Mouse (Mus musculus): ENCODE results near the gene Tsfm. TPM values are rescaled to one million over a fixed set of nuclear protein-coding genes. Genes with fewer than 3 reads are reported as not detected.
A peak's percentile ranks its signal among the peaks of the same experiment; 100 is the strongest.
"Not testable (repeated sequence)": the region's sequence is repeated elsewhere in the genome, so short reads cannot be mapped to it uniquely, and the experiment has no call there.

Tsfm gene
- polyA plus RNA-seq, 1 experiment from 2014 or later = 99.1 TPM

DNA sequence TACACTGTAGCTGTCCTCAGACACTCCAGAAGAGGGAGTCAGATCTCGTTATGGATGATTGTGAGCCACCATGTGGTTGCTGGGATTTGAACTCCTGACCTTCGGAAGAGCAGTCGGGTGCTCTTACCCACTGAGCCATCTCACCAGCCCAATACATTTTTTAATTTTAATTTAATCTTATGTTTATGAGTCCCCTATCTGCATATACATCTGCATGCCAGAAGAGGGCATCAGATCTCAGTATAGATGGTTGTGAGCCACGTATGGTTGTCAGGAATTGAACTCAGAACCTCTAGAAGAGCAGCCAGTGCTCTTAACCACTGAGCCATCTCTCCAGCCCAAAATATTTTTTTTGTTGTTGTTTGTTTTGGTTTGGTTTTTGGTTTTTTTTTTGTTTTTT lies 41.6 kb upstream of the Tsfm start:
- ATAC-seq (ENCODE audit: insufficient number of reproducible peaks, insufficient read depth, low FRiP score, low TSS enrichment, low read depth); H3K4me3 ChIP-seq (replicated peaks); H3K27ac ChIP-seq; H3K9ac ChIP-seq (replicated peaks); H3K9me3 ChIP-seq; H3K4me2 ChIP-seq: not testable (repeated sequence)
- 87% methylated on average over 4 of the region's 4 CpGs for WGBS
- peaks cover 26% of the 10 kb centered on the region for H3K27me3 ChIP-seq
- H3K36me3 ChIP-seq = peaks cover 17% of the 10 kb centered on the region
- H3K4me1 ChIP-seq (replicated peaks) = peaks cover 23% of the 10 kb centered on the region

GRCm38 (mm10) chr10:127071203-127071602 lies 40.6 kb upstream of the Tsfm start:
- Histone ChIP-seq H3K9me3 (no peaks in the 10 kb centered on the region), H3K27me3 (peaks cover 16% of the 10 kb centered on the region), H3K4me1 (replicated peaks) (peaks cover 27% of the 10 kb centered on the region), H3K9ac (replicated peaks) (peak overlapping the region; percentile 75; the same call in 1 of the 2 replicates), H3K27ac (no peak overlapping the region), H3K4me2 (peak overlapping the region; percentile 93), H3K36me3 (peaks cover 27% of the 10 kb centered on the region), H3K4me3 (replicated peaks) (peak overlapping the region; percentile 64)
- no peak for ATAC-seq (ENCODE audit: insufficient number of reproducible peaks, insufficient read depth, low FRiP score, low TSS enrichment, low read depth)
- WGBS = 78% methylated on average over 9 of the region's 9 CpGs

DNA sequence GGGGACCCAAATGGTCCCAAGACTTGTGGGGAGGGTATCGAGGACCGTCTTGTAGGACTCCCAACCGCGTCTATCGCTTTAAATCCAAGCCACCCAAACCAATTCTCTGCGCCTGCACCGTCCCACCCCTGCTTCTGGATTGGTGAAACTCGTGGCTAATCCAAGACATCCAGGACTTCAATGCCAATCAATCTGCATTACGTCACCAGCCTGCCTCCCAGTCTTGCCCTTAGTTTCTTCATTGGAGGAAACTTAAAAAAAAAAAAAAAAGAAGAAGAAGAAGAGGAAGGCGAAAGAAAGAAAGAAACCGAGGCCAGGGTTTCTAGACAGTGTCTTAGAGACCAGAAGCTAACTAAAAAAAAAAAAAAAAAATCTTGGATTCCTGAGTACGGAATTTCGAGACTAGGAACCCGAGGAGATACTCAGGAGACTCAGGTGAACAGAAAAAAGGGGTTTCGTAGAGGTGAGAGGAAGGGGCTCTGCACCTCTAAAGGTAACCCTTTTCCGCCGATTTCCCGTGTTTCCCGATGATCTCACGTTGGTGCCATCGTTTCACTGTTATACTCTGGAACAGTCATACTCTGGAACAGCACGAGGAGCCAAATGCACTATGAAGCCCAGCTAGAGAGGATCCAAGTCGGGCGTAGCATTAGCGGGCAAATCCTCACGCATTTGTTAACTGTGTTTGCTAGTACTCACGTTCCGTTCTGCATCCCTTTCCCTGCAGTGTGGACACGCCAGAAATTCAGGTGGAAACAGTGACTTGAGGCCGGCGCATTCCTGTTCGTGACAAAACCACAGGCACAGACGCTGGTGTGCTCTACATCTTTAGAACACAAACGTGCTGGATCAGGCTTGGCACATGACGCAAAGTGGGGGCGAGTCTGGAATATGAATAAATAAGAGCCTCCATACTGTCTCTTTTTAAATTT lies 39.8 kb upstream of the Tsfm start, which contains the start of gene Tspan31:
Gene Tspan31 (minus strand): TSS at position 75 of the 932 bp plus-strand sequence.
- Histone ChIP-seq H3K4me2 (peak within 1 kb of the TSS; percentile 93), H3K9me3 (no peaks in the 10 kb centered on the region), H3K4me3 (replicated peaks) (peak within 1 kb of the TSS; percentile 64), H3K36me3 (peaks cover 35% of the 10 kb centered on the region), H3K4me1 (replicated peaks) (peaks cover 27% of the 10 kb centered on the region), H3K9ac (replicated peaks) (peak within 1 kb of the TSS; percentile 75), H3K27me3 (peaks cover 9% of the 10 kb centered on the region), H3K27ac (peak within 1 kb of the TSS; percentile 90)
- WGBS = 2% methylated on average over 36 of the region's 36 CpGs
- peak; percentile 88 for ATAC-seq (ENCODE audit: insufficient number of reproducible peaks, insufficient read depth, low FRiP score, low TSS enrichment, low read depth)

GRCm38 (mm10) chr10:127069281-127070189 lies 38.9 kb upstream of the Tsfm start:
- H3K9me3 ChIP-seq = no peaks in the 10 kb centered on the region
- peak overlapping the region; percentile 63 for H3K9ac ChIP-seq (replicated peaks)
- peaks cover 44% of the 10 kb centered on the region for H3K36me3 ChIP-seq
- H3K4me1 ChIP-seq (replicated peaks) = peaks cover 35% of the 10 kb centered on the region
- peak overlapping the region; percentile 90 for H3K27ac ChIP-seq
- 10% methylated on average over 30 of the region's 30 CpGs for WGBS
- no peaks in the 10 kb centered on the region; the same call in 1 of the 2 replicates for H3K27me3 ChIP-seq
- H3K4me3 ChIP-seq (replicated peaks) = peak overlapping the region; percentile 64
- peak overlapping the region; percentile 83 for H3K4me2 ChIP-seq
- peak; percentile 54 for ATAC-seq (ENCODE audit: insufficient number of reproducible peaks, insufficient read depth, low FRiP score, low TSS enrichment, low read depth)

DNA sequence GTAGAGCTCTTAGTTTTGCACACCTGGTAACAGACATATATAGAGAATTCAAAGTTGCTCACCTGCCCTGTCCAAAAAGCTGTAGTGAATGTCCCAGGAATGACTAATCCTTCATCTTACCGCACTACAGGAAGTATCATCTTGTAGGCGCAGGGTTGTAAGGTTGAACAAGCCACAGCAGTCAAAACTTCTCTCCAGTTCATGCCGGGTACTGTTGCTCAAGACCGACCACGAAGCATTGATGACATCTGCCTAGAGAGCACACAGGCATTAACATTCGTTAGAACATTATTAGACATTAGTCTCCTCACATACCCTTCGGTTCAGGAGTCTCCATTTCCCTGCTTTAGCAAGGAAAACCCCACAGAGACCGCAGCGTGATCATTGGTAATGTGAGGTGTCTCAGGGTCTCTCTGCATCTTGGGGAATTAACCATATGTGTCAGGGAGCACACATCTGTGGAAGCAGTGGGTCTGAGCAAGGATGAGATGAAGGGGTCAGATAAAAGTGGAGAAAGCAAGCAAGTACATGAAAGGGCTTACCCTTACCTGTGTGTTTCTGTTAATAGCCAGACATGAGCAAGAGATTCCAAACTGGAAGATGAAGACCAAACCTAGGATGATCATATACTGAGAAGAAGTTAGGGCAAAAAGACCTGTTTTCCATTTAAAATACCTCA lies 37.9 kb upstream of the Tsfm start:
- Histone ChIP-seq H3K27me3 (no peaks in the 10 kb centered on the region; the same call in 1 of the 2 replicates), H3K4me2 (peak overlapping the region; percentile 83)
- WGBS = 80% methylated on average over 9 of the region's 9 CpGs

GRCm38 (mm10) chr10:127066519-127067018 lies 35.9 kb upstream of the Tsfm start:
- Histone ChIP-seq H3K27ac (no peak overlapping the region), H3K9ac (replicated peaks) (no peak overlapping the region), H3K27me3 (peaks cover 2% of the 10 kb centered on the region), H3K36me3 (peaks cover 44% of the 10 kb centered on the region), H3K4me2 (no peak overlapping the region), H3K4me3 (replicated peaks) (no peak overlapping the region; the same call in 1 of the 2 replicates), H3K9me3 (no peaks in the 10 kb centered on the region), H3K4me1 (replicated peaks) (peaks cover 35% of the 10 kb centered on the region)
- no peak for ATAC-seq (ENCODE audit: insufficient number of reproducible peaks, insufficient read depth, low FRiP score, low TSS enrichment, low read depth)
- 92% methylated on average over 14 of the region's 14 CpGs for WGBS

More for the DNA sequence above, 37.9 kb upstream of the Tsfm start:
- Histone ChIP-seq H3K9ac (replicated peaks) (peak overlapping the region; percentile 63), H3K4me3 (replicated peaks) (peak overlapping the region; percentile 64), H3K9me3 (no peaks in the 10 kb centered on the region), H3K36me3 (peaks cover 44% of the 10 kb centered on the region), H3K4me1 (replicated peaks) (peaks cover 35% of the 10 kb centered on the region), H3K27ac (peak overlapping the region; percentile 90; the same call in 1 of the 2 replicates)
- ATAC-seq (ENCODE audit: insufficient number of reproducible peaks, insufficient read depth, low FRiP score, low TSS enrichment, low read depth) = no peak

GRCm38 (mm10) chr10:127065981-127066380 lies 35.3 kb upstream of the Tsfm start:
- Histone ChIP-seq H3K4me2 (no peak overlapping the region), H3K36me3 (peaks cover 44% of the 10 kb centered on the region), H3K9me3 (no peaks in the 10 kb centered on the region), H3K4me1 (replicated peaks) (peaks cover 31% of the 10 kb centered on the region), H3K4me3 (replicated peaks) (no peak overlapping the region), H3K9ac (replicated peaks) (no peak overlapping the region), H3K27ac (no peak overlapping the region), H3K27me3 (peaks cover 8% of the 10 kb centered on the region)
- ATAC-seq (ENCODE audit: insufficient number of reproducible peaks, insufficient read depth, low FRiP score, low TSS enrichment, low read depth) = no peak
- 90% methylated on average over 9 of the region's 9 CpGs for WGBS

DNA sequence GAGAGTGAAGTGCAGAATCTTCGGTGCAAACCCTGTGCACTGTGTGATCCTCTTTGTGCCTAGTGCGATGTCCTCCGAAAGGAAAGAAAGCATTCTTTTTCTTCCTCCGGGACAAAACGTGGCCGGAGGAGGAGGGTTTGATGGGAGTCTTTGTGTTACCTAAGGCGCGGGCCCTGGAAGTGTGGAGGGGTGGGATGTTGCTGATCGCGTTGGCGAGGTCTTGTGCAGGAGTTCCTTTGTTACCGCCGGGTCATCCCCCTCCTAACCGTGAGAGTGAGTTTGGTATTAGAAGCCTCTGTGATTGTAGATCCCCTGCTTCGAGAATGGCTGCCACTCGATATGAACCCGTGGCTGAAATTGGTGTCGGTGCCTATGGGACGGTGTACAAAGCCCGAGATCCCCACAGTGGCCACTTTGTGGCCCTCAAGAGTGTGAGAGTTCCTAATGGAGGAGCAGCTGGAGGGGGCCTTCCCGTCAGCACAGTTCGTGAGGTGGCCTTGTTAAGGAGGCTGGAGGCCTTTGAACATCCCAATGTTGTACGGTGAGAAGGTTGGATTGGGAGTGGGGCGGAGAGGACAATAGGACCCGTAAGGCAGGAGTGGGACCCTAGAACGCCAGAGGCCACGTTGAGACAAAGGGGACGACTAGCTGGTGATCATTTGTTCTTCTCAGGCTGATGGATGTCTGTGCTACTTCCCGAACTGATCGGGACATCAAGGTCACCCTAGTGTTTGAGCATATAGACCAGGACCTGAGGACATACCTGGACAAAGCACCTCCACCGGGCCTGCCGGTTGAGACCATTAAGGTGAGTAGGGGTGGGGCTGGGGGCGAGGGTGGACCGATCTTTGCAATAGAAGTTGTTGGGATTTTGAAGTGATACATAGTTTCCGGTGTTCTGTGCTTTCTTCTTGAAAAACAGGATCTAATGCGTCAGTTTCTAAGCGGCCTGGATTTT lies 33.6 kb upstream of the Tsfm start:
- H3K4me2 ChIP-seq = peak overlapping the region; percentile 79
- peaks cover 44% of the 10 kb centered on the region for H3K36me3 ChIP-seq
- peaks cover 26% of the 10 kb centered on the region for H3K27me3 ChIP-seq
- peaks cover 31% of the 10 kb centered on the region for H3K4me1 ChIP-seq (replicated peaks)
- H3K27ac ChIP-seq = peak overlapping the region; percentile 89
- ATAC-seq (ENCODE audit: insufficient number of reproducible peaks, insufficient read depth, low FRiP score, low TSS enrichment, low read depth) = no peak
- no peaks in the 10 kb centered on the region for H3K9me3 ChIP-seq
- peak overlapping the region; percentile 88 for H3K4me3 ChIP-seq (replicated peaks)
- peak overlapping the region; percentile 97 for H3K9ac ChIP-seq (replicated peaks)
- WGBS = 14% methylated on average over 37 of the region's 37 CpGs

- no peaks in the 10 kb centered on the region for H3K9me3 ChIP-seq
- H3K27ac ChIP-seq = peak within 1 kb of the TSS; percentile 89
- peak within 1 kb of the TSS; percentile 88 for H3K4me3 ChIP-seq (replicated peaks)
- peak; percentile 87 for ATAC-seq (ENCODE audit: insufficient number of reproducible peaks, insufficient read depth, low FRiP score, low TSS enrichment, low read depth)
- H3K9ac ChIP-seq (replicated peaks) = peak within 1 kb of the TSS; percentile 97
- WGBS = under 1% methylated on average over 44 of the region's 46 CpGs
- H3K27me3 ChIP-seq = peaks cover 34% of the 10 kb centered on the region
- H3K36me3 ChIP-seq = peaks cover 38% of the 10 kb centered on the region
- peak within 1 kb of the TSS; percentile 79 for H3K4me2 ChIP-seq
- peaks cover 31% of the 10 kb centered on the region for H3K4me1 ChIP-seq (replicated peaks)
Measured at GRCm38 (mm10) chr10:127063239-127063872, 32.7 kb upstream of the Tsfm start, which contains the start of gene Cdk4. TSS of gene Cdk4 (plus strand) at chr10:127063534.
